Mouse (Mus musculus) neural tube, embryonic 13.5 days (tissue): ENCODE results near the gene Zscan22. TPM values are rescaled to one million over a fixed set of nuclear protein-coding genes. Genes with fewer than 3 reads are reported as not detected.
"Not testable (repeated sequence)": the region's sequence is repeated elsewhere in the genome, so short reads cannot be mapped to it uniquely, and the experiment has no call there.

Experiments used
- ATAC-seq: fragments of 200-750 bp; cut with Nextera tagmentation; 2 replicates; pipeline ENCODE4 v1.8.0; 2017; ENCODE audit warnings: low read depth, mild to moderate bottlenecking, moderate TSS enrichment, moderate library complexity
- H3K27ac ChIP-seq: fragments of 300-500 bp; sonication (generic); replicated peaks from 2 replicates; pipeline ENCODE4 v1.5.1; 2015; ENCODE audit warnings: moderate library complexity, mild to moderate bottlenecking, inconsistent platforms
- H3K27me3 ChIP-seq: fragments of 300-500 bp; sonication (generic); 2 replicates; pipeline ENCODE4 v1.6.1; 2015; ENCODE audit warnings: mild to moderate bottlenecking, inconsistent platforms
- H3K36me3 ChIP-seq: fragments of 300-500 bp; sonication (generic); 2 replicates; pipeline ENCODE4 v1.6.1; 2015; ENCODE audit warnings: mild to moderate bottlenecking, inconsistent platforms
- H3K4me1 ChIP-seq: fragments of 300-500 bp; sonication (generic); replicated peaks from 2 replicates; pipeline ENCODE4 v1.6.1; 2015; ENCODE audit warnings: inconsistent platforms
- H3K4me2 ChIP-seq: fragments of 300-500 bp; sonication (generic); 2 replicates; pipeline ENCODE4 v1.6.1; 2015; ENCODE audit warnings: inconsistent platforms, mild to moderate bottlenecking, moderate library complexity
- H3K4me3 ChIP-seq: fragments of 300-500 bp; sonication (generic); 2 replicates; pipeline ENCODE4 v1.5.1; 2015; ENCODE audit warnings: mild to moderate bottlenecking, inconsistent platforms
- H3K9ac ChIP-seq: fragments of 300-500 bp; sonication (generic); 2 replicates; pipeline ENCODE4 v1.6.1; 2015; ENCODE audit warnings: moderate library complexity, mild to moderate bottlenecking, inconsistent platforms
- H3K9me3 ChIP-seq: fragments of 300-500 bp; sonication (generic); 2 replicates; pipeline ENCODE4 v1.6.1; 2016; ENCODE audit warnings: inconsistent platforms
- WGBS: fragments of 180-500 bp; shearing (Covaris S2); methylation state at CpG from one replicate; pipeline ENCODE4 v1.1.7; 2015; 5-methylcytosine and 5-hydroxymethylcytosine counted together
- polyA plus RNA-seq: library from polyadenylated mRNA; unstranded; fragments of >200 nt; fragmentation: Nextera tagmentation; extraction: Ambion mirVana; gene quantifications from 2 replicates; pipeline ENCODE4 v1.2.1, GENCODE M21; 2015

The Zscan22 gene
- polyA plus RNA-seq, 1 experiment from 2014 or later: 12.6 TPM

- H3K9ac ChIP-seq: peak overlapping the region; percentile 76
- 44% methylated on average over 7 of the region's 7 CpGs for WGBS
- ATAC-seq: peak; percentile 48
- no peaks in the 10 kb centered on the region for H3K9me3 ChIP-seq
- H3K36me3 ChIP-seq: peaks cover 47% of the 10 kb centered on the region
- H3K27ac ChIP-seq: peak overlapping the region; percentile 93
- H3K27me3 ChIP-seq: no peaks in the 10 kb centered on the region
- peak overlapping the region; percentile 60 for H3K4me2 ChIP-seq
- peak overlapping the region; percentile 52 for H3K4me3 ChIP-seq
- H3K4me1 ChIP-seq: 0 out of 2 replicates have a peak, but pooled peaks cover 14% of the 10 kb centered on the region
Measured at GRCm38 (mm10) chr7:12909498-12909962, 11.9 kb downstream of the Zscan22 start.

- WGBS: 12% methylated on average over 19 of the region's 19 CpGs
- no peaks in the 10 kb centered on the region for H3K9me3 ChIP-seq
Measured at GRCm38 (mm10) chr7:12910181-12910668, 12.6 kb downstream of the Zscan22 start.

GRCm38 (mm10) chr7:12913556-12913955 lies 15.9 kb downstream of the Zscan22 start:
- no peak for ATAC-seq
- no peaks in the 10 kb centered on the region for H3K27me3 ChIP-seq
- H3K4me1 ChIP-seq: 0 out of 2 replicates have a peak, but pooled peaks cover 14% of the 10 kb centered on the region
- peaks cover 7% of the 10 kb centered on the region for H3K36me3 ChIP-seq
- H3K9ac ChIP-seq: no peak overlapping the region
- H3K27ac ChIP-seq: no peak overlapping the region
- no peaks in the 10 kb centered on the region for H3K9me3 ChIP-seq
- H3K4me2 ChIP-seq: no peak overlapping the region
- H3K4me3 ChIP-seq: no peak overlapping the region

More at GRCm38 (mm10) chr7:12910181-12910668, 12.6 kb downstream of the Zscan22 start:
- peak overlapping the region; percentile 93 for H3K27ac ChIP-seq
- peak; percentile 87 for ATAC-seq
- peak overlapping the region; percentile 60 for H3K4me2 ChIP-seq
- 0 out of 2 replicates have a peak, but pooled peaks cover 14% of the 10 kb centered on the region for H3K4me1 ChIP-seq
- H3K9ac ChIP-seq: peak overlapping the region; percentile 76
- peaks cover 40% of the 10 kb centered on the region for H3K36me3 ChIP-seq
- H3K4me3 ChIP-seq: peak overlapping the region; percentile 52
- no peaks in the 10 kb centered on the region for H3K27me3 ChIP-seq

DNA sequence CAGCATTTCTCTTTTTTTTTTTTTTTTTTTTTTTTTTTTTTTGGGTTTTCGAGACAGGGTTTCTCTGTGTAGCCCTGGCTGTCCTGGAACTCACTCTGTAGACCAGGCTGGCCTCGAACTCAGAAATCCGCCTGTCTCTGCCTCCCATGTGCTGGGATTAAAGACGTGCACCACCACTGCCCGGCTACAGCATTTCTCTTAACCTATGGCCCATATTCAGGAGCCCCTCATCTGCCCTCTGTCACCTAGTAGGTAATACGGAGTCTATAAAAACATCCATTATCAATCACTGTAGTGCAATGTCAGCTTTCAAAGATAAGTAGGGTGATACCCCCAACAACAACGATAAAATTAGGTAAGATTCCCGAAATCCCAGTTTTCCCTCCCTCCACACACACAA lies 22.9 kb downstream of the Zscan22 start:
- WGBS: 91% methylated on average over 7 of the region's 8 CpGs
- peaks cover 14% of the 10 kb centered on the region for H3K4me1 ChIP-seq
- H3K9ac ChIP-seq, H3K4me3 ChIP-seq, ATAC-seq, H3K9me3 ChIP-seq, H3K27me3 ChIP-seq, H3K27ac ChIP-seq: not testable (repeated sequence)
- peaks cover 24% of the 10 kb centered on the region for H3K36me3 ChIP-seq
- 0 out of 2 replicates have a peak overlapping the region, but pooled peaks have one; percentile 91 for H3K4me2 ChIP-seq

- peaks cover 17% of the 10 kb centered on the region for H3K27me3 ChIP-seq
- peak; percentile 32; the same call in 1 of the 2 replicates for ATAC-seq
- WGBS: 0% methylated on average over 3 of the region's 3 CpGs
- peak overlapping the region; percentile 78 for H3K4me3 ChIP-seq
- peak overlapping the region; percentile 95 for H3K27ac ChIP-seq
- peaks cover 14% of the 10 kb centered on the region for H3K4me1 ChIP-seq
- peak overlapping the region; percentile 90 for H3K9ac ChIP-seq
- peaks cover 32% of the 10 kb centered on the region for H3K36me3 ChIP-seq
- H3K9me3 ChIP-seq: no peaks in the 10 kb centered on the region
- peak overlapping the region; percentile 91 for H3K4me2 ChIP-seq
Measured at GRCm38 (mm10) chr7:12921318-12921704, 23.7 kb downstream of the Zscan22 start.

- under 1% methylated on average over 55 of the region's 55 CpGs for WGBS
- H3K9ac ChIP-seq: peak within 1 kb of the TSS; percentile 90
- H3K9me3 ChIP-seq: no peaks in the 10 kb centered on the region
- H3K27me3 ChIP-seq: peaks cover 23% of the 10 kb centered on the region
- peak within 1 kb of the TSS; percentile 78 for H3K4me3 ChIP-seq
- peak; percentile 99 for ATAC-seq
- peak within 1 kb of the TSS; percentile 95 for H3K27ac ChIP-seq
- H3K36me3 ChIP-seq: peaks cover 38% of the 10 kb centered on the region
- peak within 1 kb of the TSS; percentile 91 for H3K4me2 ChIP-seq
- H3K4me1 ChIP-seq: peaks cover 14% of the 10 kb centered on the region
Measured at GRCm38 (mm10) chr7:12921705-12922465, 24.3 kb downstream of the Zscan22 start, which contains the start of gene Rps5. TSS of gene Rps5 (plus strand) at chr7:12922290.

DNA sequence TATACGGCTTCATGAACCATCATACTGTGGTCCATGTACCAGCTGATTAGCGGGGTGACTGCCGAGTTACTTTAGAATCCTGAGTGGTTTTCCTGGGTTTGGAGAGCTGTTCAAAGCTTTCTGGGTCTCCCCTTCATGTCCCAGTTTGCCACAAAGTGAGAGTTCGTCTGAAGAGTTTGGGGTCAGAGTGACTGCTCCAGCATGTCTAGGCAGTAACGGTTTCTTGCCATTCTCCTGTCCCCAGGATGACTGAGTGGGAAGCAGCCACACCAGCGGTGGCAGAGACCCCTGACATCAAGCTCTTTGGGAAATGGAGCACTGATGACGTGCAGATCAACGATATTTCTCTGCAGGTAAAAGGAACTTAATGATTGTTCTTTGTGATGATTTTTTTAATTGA lies 25.1 kb downstream of the Zscan22 start:
- H3K4me2 ChIP-seq: peak overlapping the region; percentile 80
- H3K36me3 ChIP-seq: peaks cover 46% of the 10 kb centered on the region
- peaks cover 16% of the 10 kb centered on the region for H3K4me1 ChIP-seq
- no peak for ATAC-seq
- peak overlapping the region; percentile 86 for H3K9ac ChIP-seq
- WGBS: 7% methylated on average over 8 of the region's 8 CpGs
- H3K9me3 ChIP-seq: no peaks in the 10 kb centered on the region
- H3K4me3 ChIP-seq: peak overlapping the region; percentile 78
- H3K27ac ChIP-seq: no peak overlapping the region
- peaks cover 31% of the 10 kb centered on the region for H3K27me3 ChIP-seq

GRCm38 (mm10) chr7:12926316-12926715 lies 28.7 kb downstream of the Zscan22 start:
- no peak overlapping the region for H3K4me2 ChIP-seq
- no peak overlapping the region for H3K4me3 ChIP-seq
- 87% methylated on average over 7 of the region's 7 CpGs for WGBS
- H3K9ac ChIP-seq: no peak overlapping the region
- peaks cover 56% of the 10 kb centered on the region for H3K36me3 ChIP-seq
- no peaks in the 10 kb centered on the region for H3K9me3 ChIP-seq
- H3K27ac ChIP-seq: no peak overlapping the region
- peaks cover 47% of the 10 kb centered on the region for H3K27me3 ChIP-seq
- H3K4me1 ChIP-seq: peaks cover 18% of the 10 kb centered on the region
- ATAC-seq: no peak

DNA sequence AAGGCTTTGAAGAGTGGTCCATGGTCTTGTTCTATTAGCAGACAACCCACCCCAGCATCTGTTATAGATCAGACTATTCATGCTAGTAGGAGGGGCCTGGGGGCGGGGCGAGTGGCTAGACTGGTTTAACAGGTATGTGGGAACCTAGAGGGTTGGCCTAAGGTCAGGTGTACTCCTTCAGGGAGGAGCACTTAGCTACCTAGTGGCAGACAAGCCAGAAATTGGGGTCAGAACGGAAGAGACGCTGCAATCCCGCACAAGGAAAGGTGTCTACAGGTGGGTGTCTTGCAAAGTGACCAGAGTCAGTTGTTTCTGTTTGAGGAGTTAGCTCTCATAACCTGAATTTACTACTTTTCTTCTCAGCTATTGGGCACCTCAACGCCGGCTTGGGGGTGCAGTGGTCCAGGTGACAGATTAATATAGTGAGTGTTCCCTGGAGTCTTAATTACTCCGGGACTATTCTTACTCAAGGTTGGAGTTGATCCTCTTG lies 29.6 kb downstream of the Zscan22 start, which contains the start of gene Rnf225:
Gene Rnf225 (plus strand): TSS at position 226 of the 490 bp plus-strand sequence.
- H3K4me1 ChIP-seq: peaks cover 18% of the 10 kb centered on the region
- WGBS: 20% methylated on average over 8 of the region's 8 CpGs
- peaks cover 56% of the 10 kb centered on the region for H3K36me3 ChIP-seq

DNA sequence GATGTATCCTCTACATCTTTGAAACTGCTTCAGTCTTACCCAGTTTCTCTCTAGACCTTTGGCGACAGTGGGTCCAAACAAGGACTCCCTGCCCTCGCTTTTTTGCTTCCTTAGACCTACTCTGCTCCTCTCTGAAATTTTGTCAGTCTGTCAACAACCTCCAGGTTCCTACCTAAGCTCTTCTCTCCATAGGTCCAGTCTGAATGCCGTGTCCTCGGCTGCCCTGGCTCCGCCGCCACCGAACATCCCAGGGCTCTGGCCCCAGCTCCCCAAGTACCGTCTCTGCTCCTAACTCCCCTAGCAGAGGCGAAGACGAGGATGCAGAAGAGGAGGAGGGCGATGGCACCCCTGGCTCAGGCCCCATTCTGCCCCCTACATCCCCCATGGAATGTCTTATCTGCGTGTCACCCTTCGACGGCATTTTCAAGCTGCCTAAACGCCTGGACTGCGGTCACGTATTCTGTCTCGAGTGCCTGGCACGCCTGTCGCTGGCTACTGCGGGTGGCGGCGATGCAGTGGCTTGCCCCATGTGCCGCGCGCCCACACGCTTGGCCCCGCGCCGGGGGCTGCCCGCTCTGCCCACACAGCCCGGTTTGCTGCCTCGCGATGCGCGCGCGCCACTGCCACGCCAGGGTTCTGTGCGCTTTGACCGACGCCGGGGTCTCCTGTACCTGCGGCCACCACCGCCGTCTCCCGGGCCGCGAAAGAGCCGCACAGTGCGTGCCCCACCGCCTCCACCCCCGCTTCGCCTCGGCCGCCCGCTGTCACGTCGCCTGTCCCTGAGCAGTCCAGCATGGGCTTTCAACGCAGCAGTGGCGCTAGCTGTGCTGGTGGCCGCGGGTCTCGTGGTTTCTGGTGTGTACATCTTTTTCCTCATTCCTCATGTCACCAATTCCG lies 30.3 kb downstream of the Zscan22 start:
- no peaks in the 10 kb centered on the region for H3K9me3 ChIP-seq
- H3K27me3 ChIP-seq: peaks cover 47% of the 10 kb centered on the region
- peaks cover 56% of the 10 kb centered on the region for H3K36me3 ChIP-seq
- ATAC-seq: peak; percentile 38; the same call in 1 of the 2 replicates
- WGBS: 3% methylated on average over 65 of the region's 65 CpGs
- peaks cover 14% of the 10 kb centered on the region for H3K4me1 ChIP-seq
- peak overlapping the region; percentile 53 for H3K4me2 ChIP-seq
- H3K9ac ChIP-seq: peak overlapping the region; percentile 63
- H3K4me3 ChIP-seq: peak overlapping the region; percentile 29
- H3K27ac ChIP-seq: no peak overlapping the region

More for the DNA sequence above, 29.6 kb downstream of the Zscan22 start, which contains the start of gene Rnf225:
- peaks cover 47% of the 10 kb centered on the region for H3K27me3 ChIP-seq
- ATAC-seq: no peak
- peak within 1 kb of the TSS; percentile 63 for H3K9ac ChIP-seq
- H3K4me3 ChIP-seq: peak within 1 kb of the TSS; percentile 29
- H3K9me3 ChIP-seq: no peaks in the 10 kb centered on the region
- peak within 1 kb of the TSS; percentile 53 for H3K4me2 ChIP-seq
- H3K27ac ChIP-seq: no peak within 1 kb of the TSS

DNA sequence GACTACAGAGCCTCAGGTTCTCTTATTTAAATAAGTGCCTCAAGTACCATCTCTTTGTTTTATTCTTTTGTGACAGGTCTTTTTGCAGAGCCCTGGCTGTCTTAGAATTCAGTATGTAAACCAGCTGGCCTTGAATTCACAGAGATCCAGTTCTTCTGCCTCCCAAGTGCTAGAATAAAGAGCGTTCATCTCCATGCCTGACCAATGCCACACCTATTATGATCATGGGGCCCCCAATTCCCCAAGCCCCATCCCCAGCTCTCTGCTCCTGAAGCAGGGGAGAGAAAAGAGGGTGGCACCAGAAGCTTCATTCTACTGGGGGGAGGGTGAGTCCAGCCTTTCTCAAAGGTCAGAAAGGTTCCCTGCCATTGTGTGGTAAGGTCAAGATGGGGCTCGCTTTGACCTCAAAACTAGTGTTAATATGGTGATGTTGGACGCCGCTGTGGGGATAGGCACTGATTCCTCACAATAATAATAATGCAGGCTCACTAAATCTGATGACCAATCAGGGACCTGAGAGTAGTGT lies 36.1 kb downstream of the Zscan22 start:
- Histone ChIP-seq H3K36me3 (peaks cover 9% of the 10 kb centered on the region; the same call in 1 of the 2 replicates), H3K9ac (no peak overlapping the region), H3K4me1 (no peaks in the 10 kb centered on the region), H3K4me3 (no peak overlapping the region), H3K27me3 (0 out of 2 replicates have a peak, but pooled peaks cover 6% of the 10 kb centered on the region), H3K9me3 (no peaks in the 10 kb centered on the region), H3K27ac (no peak overlapping the region), H3K4me2 (no peak overlapping the region)
- 65% methylated on average over 4 of the region's 4 CpGs for WGBS
- ATAC-seq: no peak
